Mouse (Mus musculus): ENCODE measurements around the gene Muc3.
"Not testable (repeated sequence)": the region's sequence is repeated elsewhere in the genome, so short reads cannot be mapped to it uniquely, and the experiment has no call there.

Gene Muc3

GRCm38 (mm10) chr5:137149272-137149882, at the start of gene Muc3:
Gene Muc3, minus strand, starts transcription at chr5:137149322.
- DNase-seq = not testable (repeated sequence)

DNA sequence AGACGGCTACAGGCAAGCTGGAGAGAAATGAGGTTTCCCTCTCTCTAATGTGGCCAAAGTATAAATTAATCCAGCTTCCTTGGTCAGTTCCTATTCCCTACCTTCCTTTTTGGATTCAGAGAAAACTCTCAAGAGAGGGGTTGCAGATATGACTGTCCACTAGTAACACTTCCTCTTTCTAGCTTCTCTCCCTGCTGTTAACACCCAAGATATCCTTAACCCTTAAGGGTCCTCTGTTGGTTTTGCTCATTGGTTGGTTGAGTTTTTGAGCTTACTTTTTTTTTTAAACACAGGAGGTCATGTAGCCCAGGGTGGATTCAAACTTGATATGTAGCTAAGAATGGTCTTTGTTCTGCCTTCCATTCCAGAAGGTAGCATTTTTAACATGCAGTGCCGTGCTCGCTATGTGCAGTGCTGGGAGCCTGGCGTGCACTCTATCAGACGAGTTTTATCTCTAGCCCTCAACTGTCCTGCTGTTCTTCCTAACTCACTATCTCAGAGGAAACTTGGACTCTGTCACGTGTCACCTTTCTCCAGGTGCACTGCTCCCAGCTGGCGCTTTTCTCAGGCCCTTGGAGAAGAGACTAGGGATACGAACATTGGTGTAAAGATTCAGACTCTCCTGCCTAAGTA, 45.5 kb upstream of the Muc3 start:
- no peak for DNase-seq

DNA sequence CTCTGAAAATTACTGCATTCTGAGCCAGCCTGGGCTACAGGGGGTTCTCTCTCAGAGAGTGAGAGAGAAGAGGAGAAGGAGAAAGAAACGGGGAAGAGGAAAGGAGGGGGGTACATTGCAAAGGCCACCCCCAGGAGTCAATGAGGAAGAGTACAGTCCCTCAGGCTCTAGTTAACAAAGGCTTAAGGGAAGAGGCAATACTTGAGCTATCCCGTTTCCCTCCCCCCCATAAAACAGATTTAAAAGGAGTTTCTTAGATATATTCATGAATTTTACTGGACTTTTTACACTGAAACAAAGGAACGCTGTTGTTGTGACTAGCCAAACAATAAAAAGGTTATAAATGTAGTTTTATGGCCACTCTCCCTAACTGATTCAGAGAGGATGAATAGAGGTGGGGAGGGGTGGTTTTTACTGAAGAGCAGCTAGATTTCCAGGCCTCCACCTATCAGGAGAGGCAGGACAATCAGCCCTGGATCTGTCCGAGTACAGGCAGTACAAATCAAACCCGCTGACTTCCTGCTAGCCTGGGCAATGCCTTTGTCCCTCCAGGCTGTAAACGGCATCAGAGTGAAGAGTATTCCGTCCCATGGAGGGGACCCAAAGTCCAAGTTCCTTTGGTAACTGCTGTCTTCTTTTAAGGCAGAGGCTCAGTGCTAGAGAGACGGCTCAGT, 44.3 kb upstream of the Muc3 start:
- no peak for DNase-seq

DNA sequence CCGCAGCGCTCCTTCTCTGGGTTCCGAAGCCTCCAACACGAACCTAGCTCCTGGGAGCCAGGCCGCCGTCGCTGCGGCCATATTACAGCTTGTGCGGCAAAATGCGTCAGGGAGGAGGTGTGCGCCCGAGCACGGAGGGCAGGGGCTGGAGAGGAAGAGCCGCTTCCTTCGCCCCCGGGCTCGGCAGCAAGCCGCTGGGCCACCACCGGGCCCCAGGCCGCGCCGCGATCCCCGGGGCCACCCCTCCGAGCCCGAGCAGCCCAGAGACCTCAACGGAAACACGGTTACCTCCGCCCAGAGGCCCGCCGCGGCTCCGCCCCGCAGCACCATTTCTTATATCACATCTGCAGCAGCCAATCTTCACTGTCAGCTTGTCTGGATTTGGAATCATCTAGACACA, 40.2 kb upstream of the Muc3 start:
- peak; percentile 41 for DNase-seq

DNA sequence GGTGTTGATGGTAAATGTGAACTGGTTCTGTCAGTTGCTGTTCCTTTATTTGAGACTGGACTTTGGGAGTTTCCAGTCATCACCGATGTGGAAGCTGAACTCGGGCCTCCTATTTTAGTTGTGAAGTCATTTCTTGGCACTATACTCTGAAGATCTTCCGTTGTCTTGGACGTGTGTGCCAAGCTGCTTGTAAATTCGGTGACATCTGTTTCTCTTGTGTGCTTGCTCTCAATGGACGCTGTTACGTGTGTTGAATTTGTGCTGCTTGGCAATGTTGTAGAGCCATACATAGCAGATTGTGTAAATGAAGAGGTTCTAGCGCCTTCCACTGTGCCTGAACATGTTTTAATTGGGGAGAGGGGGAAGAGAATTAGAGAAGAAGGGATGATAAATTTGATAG, 36.2 kb upstream of the Muc3 start:
- DNase-seq = no peak

GRCm38 (mm10) chr5:137179646-137180374, 30.7 kb upstream of the Muc3 start:
- no peak for DNase-seq

DNA sequence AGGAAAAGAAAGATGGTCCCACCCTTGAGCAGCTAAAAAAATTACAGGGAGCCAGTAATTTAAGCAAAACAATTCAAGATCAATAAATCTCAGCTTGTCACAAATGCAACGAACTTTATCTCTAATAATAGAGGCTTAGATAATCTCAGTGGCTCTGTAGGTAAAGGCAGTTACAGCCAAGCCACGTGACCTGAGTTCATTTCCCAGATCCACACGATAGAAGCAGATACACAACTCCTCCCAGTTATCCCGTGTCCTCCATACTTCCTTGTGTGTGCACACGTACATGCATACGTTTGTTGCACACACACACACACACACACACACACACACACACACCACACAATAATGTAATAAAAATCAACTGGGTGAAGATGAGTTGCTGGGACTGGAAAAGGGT, 24.8 kb upstream of the Muc3 start:
- no peak for DNase-seq

- no peak for DNase-seq
These were observed 23.5 kb upstream of the Muc3 start for GRCm38 (mm10) chr5:137172591-137172990.

- DNase-seq = no peak
These were observed 22.4 kb upstream of the Muc3 start for GRCm38 (mm10) chr5:137171478-137171877.

DNA sequence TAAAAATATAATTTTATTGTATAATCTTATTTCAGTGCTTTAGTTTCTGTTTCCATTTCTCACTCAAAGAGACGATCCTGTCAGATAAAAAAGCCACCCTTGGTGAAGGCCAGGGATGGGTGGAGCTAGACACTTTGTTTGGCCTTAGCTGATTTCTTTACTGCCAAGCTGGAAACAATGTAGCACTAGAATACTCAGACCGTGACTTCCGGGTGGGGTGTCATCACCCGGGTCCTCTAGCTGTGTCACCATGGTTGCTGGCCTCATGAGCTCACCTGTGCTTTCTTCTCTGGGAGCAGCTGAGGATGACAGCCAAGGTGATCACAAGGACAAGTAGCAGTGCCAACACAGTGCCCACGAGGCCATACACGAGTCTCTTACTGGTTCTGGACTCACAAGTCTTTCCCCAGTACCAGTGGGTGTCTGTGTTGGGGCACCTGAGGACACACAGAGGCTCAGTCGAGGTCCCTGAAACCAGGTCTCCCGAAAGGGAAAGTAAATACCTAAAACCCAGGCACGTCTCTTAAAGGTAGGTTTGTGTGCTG, 21.8 kb upstream of the Muc3 start:
- no peak for DNase-seq

GRCm38 (mm10) chr5:137167539-137167938, 18.4 kb upstream of the Muc3 start:
- DNase-seq = no peak

DNA sequence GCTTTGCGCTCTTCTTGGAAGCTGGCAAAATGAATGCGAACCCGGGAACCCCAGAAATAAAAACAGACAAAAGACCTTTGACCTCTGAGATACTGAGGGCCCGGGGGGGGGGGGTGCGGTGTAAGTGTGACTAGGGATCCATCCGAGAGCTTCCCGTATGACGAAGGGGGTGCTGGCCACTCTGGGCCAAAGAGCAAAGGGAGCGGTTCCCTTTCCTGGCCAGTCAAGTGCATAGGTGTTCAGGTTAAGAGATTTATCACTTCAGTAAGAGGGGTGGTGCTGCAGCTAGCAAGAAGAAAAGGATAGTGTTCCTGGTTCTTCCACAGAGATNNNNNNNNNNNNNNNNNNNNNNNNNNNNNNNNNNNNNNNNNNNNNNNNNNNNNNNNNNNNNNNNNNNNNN, 16.9 kb upstream of the Muc3 start:
- DNase-seq = no peak

DNA sequence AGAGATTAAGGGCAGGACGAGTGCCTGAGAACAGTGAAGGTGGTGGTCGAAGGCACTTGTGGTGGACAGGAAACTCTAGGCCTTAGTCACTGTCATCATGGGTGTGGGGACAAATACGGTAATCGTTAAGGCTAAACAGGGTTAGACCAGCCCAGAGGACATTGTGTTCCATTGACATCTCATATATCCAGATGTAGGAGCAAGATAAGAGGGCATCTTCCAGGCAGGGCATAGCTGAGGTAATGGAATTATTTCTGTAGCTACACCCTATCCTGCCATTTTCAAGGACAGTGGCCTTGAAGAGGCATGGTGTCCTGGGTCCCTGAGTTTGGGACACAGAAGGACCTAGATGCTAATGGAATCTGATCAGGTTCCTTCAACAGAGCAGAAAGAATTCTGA, 12.7 kb upstream of the Muc3 start:
- no peak for DNase-seq

GRCm38 (mm10) chr5:137159461-137159860, 10.3 kb upstream of the Muc3 start:
- DNase-seq = peak; percentile 58

GRCm38 (mm10) chr5:137153289-137153688, 4.2 kb upstream of the Muc3 start:
- DNase-seq = no peak

DNA sequence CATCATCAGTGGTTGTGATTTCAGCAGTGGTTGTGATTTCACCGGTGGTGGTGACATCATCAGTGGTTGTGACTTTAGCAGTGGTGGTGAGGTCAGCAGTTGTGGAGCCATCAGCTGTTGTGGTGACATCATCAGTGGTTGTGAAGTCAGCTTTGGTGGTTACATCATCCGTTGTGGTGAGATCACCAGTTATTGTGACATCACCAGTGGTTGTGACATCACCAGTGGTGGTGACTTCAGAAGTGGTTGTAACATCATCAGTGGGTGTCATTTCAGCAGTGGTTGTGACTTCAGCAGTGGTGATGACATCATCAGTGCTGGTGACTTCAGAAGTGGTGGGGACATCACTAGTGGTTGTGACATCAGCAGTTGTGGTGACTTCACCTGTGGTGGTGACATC, 3.5 kb upstream of the Muc3 start:
- DNase-seq = no peak

DNA sequence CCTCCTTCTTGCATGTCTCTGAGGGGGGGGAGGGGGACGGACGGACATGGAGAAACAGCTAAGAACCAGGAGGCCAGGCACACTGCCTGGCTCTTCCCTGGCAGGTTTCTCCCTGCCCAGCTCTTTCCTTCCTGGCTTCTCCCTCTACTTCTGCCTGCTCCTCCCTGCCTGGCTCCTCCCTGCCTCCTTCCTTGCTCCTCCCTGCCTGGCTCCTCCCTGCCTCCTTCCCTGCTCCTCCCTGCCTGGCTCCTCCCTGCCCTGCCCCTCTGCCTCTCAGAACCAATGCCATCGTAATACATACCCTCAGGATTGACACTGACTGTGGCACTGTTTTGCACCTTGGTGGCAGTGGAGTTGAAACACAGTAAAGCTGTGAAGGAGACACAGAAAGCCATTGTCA, 8.3 kb downstream of the Muc3 start:
- no peak for DNase-seq

DNA sequence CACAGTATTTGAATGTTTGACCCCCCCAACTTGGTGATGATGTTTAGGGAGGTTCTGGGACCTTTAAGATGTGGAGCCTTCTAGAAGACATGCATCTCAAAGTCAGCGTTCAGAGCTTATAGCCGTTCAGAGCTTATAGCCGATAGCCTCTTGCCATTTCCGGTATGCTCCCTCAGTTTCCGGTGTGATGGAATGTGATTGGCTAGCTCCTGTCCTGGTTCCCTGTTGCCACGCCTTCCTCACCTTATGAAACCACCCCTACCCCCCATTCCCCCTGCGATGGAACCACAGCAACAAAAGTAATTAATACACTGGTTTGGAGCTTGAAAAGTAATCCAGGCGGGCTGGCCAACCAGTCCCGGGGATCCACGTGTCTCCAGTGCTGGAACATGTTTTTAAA, 10.1 kb downstream of the Muc3 start:
- DNase-seq = no peak

GRCm38 (mm10) chr5:137134959-137135358, 14.2 kb downstream of the Muc3 start:
- no peak for DNase-seq

GRCm38 (mm10) chr5:137131490-137131889, 17.6 kb downstream of the Muc3 start:
- DNase-seq = peak; percentile 56

DNA sequence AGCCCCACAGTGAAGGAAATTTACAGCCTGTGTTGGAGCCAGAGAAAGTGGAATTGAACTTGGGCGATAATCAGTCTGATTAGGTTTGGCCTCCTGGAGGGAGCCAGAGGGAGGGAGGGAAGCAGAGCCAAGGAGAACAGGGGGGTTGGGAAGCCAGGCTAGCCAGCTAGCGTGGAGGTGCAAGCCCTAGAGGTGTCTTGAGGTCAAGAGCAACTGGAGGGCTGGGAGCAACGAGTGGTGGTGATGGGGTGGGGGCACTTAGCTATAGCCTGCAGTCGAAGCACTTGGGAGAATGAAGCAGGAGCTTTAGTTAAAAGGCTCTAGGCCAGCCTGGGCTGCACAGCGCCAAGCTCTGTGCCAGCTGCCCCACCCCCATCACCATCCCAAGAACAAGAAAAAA, 19.8 kb downstream of the Muc3 start:
- no peak for DNase-seq

DNA sequence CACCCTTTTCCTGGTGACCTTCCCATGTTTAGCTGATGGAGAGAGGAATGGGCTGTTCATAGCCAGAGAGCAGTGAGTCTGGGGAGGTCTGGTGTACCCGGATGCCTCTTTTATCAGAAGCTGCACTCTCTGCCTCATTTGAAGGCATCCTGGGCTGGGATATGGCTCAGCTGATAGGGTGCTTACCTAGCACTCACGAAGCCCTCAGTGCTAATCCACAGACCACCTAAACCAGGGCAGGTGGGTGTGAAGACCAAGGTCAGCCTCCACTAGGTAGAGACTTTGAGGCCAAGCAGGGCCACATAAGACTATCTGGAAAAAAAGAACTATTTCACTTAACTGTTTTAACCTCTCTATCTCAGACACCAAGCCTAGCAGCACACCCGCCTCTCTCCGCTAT, 25.6 kb downstream of the Muc3 start:
- no peak for DNase-seq

DNA sequence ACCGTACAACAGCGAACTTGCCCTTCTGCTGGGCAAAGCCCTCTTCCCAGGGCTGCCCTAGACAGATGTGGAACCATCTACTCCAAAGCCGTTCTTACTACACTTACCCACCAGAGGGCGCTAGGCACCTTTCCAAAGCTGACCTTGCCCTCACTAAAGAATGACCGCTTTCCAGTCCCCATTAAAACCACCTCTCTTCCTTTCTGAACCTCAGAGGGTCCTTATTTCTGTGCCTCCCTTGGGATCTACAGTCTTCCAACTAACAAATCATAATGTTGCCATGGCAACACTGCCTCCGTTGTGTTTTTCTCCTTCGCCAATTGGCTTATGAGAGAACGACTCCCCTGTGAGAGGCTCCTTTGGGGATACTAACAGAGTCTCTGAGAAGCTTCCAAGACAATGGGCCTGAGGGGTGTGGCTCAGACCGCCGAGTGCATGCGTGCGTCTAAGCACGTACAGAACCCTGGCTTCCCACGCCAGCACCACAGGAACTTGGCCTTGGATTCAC, 26.4 kb downstream of the Muc3 start:
- peak; percentile 84 for DNase-seq

All from liver (tissue).